Mouse (Mus musculus) gonadal fat pad, adult 2 months (tissue): ENCODE measurements around the gene Samsn1. TPM values are rescaled to one million over a fixed set of nuclear protein-coding genes. Genes with fewer than 3 reads are reported as not detected.

Experiments
- DNase-seq: peaks from one replicate; pipeline ENCODE4 v3.0.0-alpha.2; 2012; ENCODE audit warnings: low read depth
- polyA plus RNA-seq: library from polyadenylated mRNA; depleted of rRNA; stranded (reverse); fragments of >200 nt; gene quantifications from 2 replicates; pipeline ENCODE4 v1.2.3, GENCODE M21; 2012; rRNA removed

Samsn1 gene
- polyA plus RNA-seq = 0.61 and 0.95 TPM in 2 replicates

DNA sequence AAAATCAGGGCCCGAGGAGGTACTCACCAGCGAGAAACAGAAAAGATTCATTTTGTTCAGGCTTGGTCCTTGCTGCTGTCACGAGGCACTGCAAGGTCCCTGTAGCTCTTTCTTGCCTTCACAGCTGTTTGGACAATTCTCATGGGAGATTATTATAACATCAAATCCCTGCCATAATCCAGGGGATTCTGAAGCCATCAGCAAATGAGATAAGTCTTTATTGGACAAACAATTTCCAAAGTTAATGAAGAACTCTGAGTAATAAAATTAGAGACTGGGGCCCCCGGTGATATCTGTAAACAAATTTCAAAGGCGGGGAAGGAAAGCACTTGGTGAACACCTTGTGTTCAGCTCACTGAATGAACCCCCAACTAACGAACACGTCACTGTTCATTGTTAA, at the start of gene Samsn1:
Gene Samsn1 (minus strand): TSS at position 101 of the 400 bp plus-strand sequence.
- DNase-seq = no peak

DNA sequence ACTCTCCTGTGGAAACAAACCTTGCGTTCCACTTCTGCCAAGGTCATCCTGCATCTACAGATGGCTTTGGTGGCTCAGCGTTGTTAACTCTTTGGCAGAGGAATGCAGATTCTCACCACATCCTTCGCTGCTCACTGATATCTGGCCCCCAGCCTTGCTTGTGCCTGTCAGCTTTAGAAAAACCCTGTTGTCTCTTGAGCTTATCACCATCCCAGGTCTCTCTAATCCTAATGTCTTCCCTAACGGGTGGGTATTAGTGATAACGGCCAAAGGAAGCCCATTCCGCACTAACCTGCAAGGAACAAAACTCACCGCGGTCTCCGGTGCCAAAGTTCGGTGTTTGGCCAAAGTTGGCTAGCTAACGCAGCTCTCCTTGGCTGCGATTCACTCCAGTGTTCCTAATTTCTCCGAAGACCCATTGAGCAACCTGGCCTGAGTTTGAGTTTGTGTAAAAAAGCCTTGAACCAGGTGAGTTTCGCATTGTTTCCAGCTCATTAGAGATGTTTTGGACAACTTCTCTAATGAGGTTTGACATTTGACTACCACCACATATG, 44.1 kb upstream of the Samsn1 start:
- no peak for DNase-seq

DNA sequence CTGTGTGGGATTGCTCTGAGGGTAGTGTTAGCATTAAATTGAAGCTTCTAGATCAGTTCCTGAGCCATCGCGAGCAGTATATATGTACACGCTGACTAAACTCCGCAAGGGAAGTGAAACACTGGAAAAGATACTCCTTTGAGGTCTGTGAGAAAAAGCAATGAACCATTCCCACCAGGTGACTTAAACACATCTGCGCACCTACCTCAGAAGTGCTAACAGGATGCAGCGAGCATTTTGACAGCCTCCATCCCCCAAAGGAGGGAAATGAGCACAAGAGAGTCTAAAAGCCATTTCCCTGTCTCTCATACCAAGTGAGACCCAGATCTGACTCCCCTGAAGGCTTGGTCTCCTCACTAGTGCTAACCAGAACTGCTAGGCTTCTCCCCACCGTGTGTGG, 32.9 kb upstream of the Samsn1 start:
- DNase-seq = no peak

DNA sequence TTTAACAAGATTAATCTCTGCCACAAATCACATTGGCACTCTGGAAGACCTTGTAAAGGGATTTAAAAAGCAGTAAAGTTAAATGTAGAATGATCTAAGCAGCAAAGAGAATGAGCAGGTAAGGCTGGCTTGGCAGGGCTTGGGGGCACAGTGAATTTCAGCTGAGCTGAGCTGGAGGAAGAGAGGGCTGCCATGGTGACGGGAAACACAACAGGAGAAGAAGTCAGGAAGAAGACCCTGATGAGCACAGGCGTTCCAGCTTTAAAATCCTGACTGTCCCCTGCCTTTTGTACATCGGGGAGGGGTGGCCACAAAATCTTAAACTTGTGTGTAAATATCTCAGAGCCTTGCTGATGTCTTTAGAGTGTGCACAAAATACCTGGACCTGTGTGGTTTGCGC, 32.0 kb upstream of the Samsn1 start:
- no peak for DNase-seq

DNA sequence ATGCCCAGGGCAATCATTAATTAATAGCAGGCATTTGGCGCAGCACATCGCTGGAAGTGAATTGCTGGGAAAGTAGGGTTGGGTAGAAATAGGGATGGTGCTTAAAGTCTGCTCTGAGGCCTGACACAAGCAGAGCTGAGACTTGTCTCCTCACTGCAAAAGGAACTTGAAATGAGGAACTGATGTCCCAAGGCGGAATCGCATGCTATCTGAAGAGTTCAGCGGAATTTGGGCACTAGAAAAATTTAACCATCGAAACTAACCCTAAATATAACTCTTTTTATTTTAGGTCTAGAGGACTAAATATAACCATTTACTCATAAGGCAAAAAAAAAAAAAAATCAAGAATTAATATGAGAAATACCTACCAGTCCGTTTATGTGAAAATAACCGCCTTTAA, 31.5 kb upstream of the Samsn1 start:
- DNase-seq = no peak

DNA sequence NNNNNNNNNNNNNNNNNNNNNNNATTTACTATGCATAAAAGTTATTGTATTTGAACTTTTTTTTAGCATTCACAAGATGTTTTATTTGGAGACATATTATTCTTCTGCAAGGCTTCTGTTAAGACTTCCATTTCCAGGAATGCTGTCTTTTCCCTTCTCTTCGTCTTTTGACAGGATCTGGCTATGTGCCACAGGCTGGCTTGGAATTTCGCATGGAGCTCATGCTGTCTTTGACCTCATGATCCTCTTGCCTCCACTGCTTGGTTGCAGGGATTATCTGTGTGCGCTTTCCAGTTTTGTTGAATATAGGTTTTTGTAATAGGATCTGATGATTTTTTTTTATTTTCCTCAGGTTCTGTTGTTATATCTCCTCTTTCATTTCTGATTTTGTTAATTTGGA, 25.0 kb upstream of the Samsn1 start:
- no peak for DNase-seq

DNA sequence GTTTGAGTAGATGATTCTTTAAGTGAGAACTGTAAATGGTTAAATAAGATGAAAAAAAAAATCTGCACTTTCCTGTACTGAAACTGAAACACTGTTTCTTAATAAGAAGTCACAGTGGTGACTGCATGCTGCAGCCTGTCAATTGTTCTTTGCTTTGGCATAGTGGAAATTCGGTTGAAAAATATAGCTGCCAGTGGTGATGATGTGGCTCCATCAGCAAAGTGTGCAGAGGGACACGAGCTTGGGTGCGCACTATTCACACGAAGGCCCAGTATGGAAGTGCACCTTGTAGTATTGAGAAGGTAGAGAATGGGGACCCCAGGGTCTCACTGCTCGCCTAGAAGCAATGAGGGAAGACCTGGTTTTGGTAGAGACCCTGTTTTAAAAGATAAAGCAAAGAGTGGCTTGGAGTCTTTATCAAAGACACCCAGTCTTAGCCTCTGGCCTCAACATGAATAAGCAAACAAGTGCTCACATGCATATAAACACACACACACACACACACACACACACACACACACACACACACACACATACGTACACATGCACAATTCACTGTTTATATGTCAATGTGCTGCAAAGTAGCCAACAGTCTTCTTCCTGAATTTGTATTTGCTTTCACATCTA, 18.4 kb upstream of the Samsn1 start:
- no peak for DNase-seq

DNA sequence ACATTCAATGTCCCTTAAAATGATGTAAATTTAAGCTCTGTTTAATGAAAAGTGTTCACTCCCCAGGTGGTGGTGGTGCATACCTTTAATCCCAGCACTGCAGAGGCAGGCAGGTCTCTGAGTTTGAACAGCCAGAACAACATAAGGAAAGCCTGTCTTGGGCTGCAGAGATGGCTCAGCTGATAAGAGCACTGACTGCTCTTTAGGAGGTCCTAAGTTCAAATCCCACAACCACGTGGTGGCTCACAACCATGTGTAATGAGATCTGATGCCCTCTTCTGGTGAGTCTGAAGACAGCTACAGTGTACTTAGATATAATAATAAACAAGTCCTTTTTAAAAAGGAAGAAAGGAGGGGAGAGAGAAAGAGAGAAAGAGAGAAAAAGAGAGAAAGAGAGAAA, 2.9 kb downstream of the Samsn1 start:
- DNase-seq = no peak

DNA sequence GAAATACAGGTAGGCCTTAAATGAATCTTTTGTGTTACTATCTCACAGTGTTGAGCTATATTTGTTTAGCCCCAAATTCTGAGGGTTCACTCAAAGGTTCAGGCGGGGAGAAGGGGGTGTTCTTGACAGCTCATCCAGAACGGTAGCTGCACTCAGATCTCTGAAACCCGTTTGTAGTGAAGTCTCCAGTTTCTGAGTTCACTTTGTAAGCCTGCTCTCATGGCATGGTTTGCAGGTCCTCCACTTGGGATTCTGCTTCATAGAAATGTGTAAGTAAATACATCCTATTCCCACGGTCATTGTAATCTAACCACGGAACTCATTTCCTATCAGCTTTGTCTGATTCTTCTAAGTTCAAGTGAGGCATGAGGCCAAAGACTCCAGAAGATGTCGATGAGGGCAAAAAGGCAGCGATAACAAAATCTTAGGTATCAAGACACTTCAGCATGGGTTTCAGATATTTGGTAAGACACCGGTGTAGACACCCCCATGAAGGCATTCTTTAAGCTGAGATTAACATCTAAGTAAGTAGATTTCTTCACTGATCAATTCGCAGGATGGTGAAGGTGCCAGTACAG, 18.2 kb downstream of the Samsn1 start:
- DNase-seq = no peak

DNA sequence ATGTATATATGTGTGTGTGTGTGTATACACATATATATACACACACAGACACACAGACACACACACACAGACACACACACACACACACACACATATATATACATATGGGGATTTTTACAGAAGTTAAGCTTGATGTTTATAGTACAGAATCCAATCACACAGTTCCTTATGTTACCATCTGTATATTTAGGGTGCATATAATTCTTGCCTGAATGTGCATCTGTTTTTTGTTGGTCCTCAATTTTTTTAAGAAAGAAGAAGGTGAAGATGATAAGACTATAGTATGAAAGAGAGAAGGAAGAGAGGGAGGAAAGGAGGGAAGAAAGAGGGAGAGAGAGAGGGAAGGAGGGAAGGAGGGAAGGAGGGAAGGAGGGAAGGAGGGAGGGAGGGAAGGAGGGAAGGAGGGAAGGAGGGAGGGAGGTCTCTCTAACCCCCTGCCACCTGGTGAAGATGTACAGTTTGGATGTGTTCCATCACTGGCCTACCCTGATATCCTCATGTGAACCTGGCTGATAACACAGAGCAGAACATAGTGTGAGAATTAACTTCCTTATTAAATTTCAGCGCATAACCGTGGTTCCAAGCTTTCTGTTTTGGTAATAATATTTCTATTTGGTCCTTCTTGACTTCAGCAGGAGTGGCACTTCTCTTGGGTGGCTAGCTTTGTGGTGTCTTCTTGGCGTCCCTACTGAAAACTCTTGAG, 19.1 kb downstream of the Samsn1 start:
- DNase-seq = no peak

DNA sequence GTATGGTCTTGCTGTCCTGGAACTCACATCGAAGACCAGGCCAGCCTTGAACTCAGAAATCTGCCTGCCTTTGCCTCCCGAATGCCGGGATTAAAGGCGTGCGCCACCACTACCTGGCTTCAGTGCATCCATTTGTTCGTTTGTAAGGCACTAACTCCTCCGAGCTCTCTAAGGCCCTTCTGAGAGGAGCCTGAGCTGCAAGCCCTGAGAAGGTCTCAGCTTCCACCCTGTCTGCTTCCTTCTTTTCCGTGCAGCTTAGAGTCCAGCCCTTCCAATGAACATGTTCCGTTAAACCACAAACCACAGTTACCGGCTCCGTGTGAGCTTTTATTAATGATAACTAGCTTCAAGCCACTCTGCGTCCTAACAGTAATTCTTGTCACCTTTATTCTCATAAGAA, 19.8 kb downstream of the Samsn1 start:
- DNase-seq = no peak

DNA sequence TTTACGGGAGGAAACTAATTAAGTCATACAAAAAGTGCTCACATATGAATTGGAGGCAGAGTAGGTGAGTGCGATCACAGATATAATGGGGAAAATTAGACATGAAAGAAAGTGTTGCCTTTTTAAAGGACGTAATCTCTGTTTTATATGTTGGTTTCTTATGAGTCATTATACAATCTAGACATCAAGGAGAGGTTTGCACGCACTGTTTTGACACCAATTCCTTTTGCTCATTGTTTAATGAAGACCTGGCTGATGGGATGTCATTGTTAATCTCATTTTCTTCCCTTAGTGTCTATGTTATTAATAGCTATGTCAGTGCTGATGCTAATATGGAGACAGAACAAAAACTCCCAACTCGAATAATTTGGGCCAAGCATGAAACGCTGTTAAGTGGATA, 20.3 kb downstream of the Samsn1 start:
- DNase-seq = no peak

DNA sequence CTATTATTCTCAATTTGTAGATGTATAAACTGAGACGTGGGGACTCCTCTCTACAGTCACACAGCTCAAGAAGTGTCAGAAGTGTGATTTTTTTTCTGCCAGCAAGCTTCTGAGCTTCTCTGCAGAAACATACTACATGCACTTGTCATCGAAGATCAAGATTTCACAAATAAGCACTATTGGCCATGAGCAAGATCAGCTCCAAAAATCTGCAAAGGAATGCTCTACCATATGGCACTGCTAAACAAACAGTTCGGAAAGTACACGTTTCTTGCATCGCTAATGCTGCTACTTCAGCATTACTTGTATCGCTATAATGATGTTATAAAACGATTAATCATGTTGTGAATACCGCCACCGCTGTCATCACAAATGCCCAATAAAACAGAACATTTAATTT, 22.0 kb downstream of the Samsn1 start:
- DNase-seq = no peak

DNA sequence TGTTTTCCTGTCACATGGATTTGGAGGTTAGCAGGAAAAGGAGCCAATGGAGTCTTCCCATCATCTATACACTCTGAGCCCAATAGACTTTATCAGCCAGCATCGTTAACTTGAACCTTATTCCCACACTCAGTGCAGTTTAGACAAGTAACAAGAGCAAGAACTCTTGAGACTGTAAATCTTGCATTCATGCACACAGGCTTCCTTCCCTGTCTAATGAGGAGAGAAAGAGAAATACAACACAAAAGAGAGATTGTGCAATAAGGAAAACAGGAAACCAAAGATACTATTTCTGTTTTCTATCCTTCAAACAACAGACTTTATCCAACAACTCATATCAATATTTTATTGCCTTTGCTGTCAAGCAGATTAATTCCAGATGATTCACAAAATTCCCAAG, 31.9 kb downstream of the Samsn1 start:
- DNase-seq = no peak

DNA sequence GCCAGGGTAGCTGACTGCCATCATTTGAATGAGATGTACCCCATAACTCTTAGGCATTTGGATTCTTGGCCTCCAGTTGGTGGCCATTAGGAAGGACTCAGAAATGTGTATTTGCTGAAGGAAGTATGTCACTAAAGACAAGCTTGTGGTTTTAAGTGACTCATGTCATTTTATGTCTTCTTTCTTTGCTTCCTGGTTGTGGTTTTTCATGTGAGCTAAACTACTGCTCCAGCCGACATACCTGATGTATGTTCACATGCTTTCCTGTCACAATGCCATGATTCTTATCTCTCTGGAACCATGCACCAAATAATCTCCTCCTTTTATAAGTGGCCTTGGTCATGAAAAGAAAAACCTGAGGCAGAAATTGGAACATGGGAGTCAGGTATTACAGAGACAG, 38.2 kb downstream of the Samsn1 start:
- DNase-seq = no peak

DNA sequence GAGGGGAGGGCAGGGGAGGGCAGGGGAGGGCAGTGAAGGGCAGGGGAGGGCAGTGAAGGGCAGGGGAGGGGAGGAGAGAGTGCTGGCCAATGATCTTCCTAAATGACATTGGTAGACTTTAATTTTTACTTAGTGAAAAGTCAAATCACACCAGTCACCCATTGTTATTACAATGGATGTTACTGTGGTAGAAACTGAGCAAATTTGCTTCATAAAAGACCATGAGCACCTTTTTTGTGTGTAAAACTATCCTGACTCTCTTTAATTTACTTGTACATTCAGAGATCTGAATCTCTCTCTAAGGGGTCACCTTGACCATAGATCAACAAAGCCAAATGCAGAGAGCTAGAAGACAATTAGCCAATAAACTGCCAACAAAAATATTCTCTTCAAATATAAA, 42.7 kb downstream of the Samsn1 start:
- no peak for DNase-seq

DNA sequence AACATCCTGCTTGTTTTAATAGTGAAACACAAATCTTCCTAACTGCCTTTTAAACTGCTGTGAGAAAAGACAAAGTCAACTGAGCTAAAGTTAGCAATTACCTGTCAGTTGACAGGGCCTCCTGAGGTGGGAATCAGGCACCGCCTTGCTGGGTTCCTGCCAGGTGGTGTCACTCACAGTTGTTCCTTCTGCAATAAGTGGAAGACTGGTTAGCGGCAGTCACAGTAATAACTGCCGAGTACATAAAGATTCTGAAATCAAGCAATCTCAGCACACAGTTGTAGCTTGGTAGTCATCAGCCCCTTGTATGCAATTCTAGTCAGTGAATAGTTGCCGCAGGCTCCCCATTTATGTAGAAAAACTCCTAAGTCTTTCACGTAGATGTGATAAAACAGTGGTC, 44.3 kb downstream of the Samsn1 start:
- no peak for DNase-seq

DNA sequence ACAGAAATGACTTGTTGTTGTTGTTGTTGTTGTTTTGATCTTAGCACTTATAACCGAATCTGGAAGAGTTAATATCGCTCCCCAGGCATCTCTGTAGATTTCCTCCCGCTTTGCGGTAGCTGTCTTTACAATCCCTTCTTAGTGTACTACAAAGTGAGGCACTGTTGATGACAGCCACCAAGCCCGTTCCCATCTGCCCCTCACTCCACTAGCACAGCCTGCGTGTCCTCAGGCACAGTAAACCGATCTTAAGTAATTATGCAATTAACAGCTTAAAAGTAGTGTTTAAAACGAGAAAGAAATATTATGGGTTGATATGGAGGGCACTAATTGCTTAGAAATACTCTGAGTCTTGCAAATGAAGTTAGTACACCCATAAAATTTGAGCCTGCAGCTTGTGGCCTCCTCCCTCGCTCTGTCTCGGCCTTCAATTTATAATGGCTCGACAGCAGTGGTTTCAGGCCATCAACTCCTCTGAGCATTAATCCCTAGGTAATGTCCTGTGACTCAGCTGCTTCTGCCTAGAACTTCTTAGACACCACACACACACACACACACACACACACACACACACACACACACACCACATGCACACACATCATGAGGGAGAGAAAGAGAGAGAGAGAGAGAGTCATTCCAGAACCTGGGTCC, 46.3 kb downstream of the Samsn1 start:
- no peak for DNase-seq

DNA sequence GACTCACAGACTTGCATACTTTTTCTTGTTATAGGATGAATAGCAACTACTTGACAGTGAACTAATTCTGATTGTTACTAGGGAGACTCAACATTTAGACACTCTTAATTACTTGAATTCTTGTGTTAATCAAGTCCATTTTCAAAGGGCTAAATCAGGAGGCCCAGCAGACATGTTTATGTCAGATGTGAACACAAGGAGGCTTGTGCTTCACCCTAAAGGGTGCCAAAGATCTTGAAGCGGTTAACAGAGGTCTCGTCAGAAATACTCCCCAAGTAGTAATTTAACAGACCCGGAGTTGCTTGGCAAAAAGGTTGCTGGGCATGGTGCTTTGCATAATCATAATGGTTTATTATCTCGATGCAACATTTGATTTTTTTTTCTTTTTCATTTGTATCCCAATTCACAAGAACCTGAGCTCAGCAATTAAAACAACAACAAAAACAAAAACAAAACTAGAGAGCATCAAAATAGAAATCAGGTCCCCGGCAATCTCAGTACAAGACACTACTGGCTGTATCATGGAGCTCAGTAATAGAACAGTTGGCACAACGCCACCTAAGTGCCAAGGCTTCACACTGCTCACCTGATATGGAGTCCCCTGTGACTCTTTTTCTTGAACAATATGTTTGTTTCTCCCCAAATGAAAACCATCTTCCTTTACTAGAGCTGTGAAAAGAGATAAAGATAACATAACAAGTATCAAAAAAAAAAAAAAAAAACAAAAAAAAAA, 51.6 kb downstream of the Samsn1 start:
- DNase-seq = no peak

DNA sequence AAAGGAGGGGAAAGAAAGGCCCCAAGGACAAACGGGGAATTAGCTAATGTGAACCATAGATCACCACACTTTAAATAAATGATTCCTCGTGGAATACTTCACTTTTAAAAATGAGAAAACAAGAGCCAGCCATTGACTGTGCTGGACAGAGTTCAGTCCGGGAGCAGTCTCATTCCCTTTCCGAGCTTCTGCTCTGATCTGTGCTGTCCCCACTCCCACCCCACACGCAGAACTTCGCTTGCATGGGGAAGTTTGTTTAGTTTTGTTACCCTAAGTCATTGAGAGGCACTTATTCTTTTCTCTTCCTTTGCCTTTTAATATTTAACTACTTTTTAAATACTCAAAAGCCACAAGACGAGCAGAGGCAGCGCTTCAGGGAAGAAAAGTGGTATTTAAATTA, 60.1 kb downstream of the Samsn1 start:
- DNase-seq = no peak

DNA sequence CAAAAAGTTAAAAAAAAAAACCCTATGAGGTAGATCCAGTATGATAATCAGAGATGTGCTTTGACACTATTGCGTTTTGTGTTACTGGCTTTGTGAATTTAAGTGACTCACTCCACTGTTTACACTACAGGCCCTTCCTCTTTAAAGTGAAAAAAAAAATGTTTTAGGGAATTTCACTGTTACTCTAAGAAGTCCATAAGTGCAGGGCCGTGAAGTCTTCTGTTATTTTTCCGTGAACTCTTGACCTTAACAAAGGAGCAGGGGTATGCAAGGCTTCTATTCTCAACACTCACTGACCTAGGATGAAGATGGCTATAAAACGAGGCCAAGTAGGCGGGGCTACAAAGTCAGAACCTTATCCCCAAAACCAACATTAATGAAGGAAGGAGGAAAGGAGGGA, 60.6 kb downstream of the Samsn1 start:
- no peak for DNase-seq

DNA sequence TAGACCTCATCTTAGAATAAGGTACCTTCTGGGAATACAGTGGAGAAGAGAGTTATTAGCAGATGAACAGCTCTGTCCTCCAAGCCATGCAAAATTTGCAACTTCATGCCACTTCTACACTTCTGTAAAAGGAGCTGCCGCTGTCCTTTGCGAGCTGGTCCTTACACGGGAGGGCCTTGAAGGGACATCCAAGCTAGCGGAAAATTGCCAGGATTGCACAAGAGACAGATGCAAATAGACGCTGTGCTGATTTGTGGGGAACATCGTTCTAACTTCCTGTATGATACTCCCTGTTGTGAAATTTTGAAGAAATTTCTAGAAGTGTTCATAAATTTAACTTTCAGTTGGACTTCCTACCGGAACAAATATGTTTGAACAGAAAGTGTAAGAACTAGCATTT, 61.0 kb downstream of the Samsn1 start:
- no peak for DNase-seq
